Mouse (Mus musculus) liver, embryonic 12.5 days (tissue): ENCODE data around the gene Hcfc2. TPM values are rescaled to one million over a fixed set of nuclear protein-coding genes. Genes with fewer than 3 reads are reported as not detected.

ENCODE experiments used
- ATAC-seq: fragments of 200-750 bp; cut with Nextera tagmentation; 2 replicates; pipeline ENCODE4 v1.8.0; 2017; ENCODE audit warnings: moderate number of reproducible peaks, mild to moderate bottlenecking, moderate library complexity
- H3K27ac ChIP-seq: fragments of 300-500 bp; sonication (generic); 2 replicates; pipeline ENCODE4 v1.5.1; 2016; ENCODE audit warnings: mild to moderate bottlenecking
- H3K27me3 ChIP-seq: fragments of 300-500 bp; sonication (generic); replicated peaks from 2 replicates; pipeline ENCODE4 v1.6.1; 2016; ENCODE audit warnings: mild to moderate bottlenecking, moderate library complexity
- H3K36me3 ChIP-seq: fragments of 300-500 bp; sonication (generic); 2 replicates; pipeline ENCODE4 v1.6.1; 2016; ENCODE audit warnings: mild to moderate bottlenecking, moderate library complexity
- H3K4me1 ChIP-seq: fragments of 300-500 bp; sonication (generic); 2 replicates; pipeline ENCODE4 v1.6.1; 2016
- H3K4me2 ChIP-seq: fragments of 300-500 bp; sonication (generic); 2 replicates; pipeline ENCODE4 v1.6.1; 2016; ENCODE audit warnings: mild to moderate bottlenecking, moderate library complexity
- H3K4me3 ChIP-seq: fragments of 300-500 bp; sonication (generic); 2 replicates; pipeline ENCODE4 v1.5.1; 2016; ENCODE audit warnings: mild to moderate bottlenecking, moderate library complexity
- H3K9ac ChIP-seq: fragments of 300-500 bp; sonication (generic); 2 replicates; pipeline ENCODE4 v1.6.1; 2016; ENCODE audit warnings: mild to moderate bottlenecking, moderate library complexity
- H3K9me3 ChIP-seq: fragments of 300-500 bp; sonication (generic); replicated peaks from 2 replicates; pipeline ENCODE4 v1.6.1; 2016; ENCODE audit warnings: mild to moderate bottlenecking, moderate library complexity
- WGBS: fragments of 180-500 bp; shearing (Covaris S2); methylation state at CpG from one replicate; pipeline ENCODE4 v1.1.7; 2016; ENCODE audit not compliant: insufficient replicate concordance; 5-methylcytosine and 5-hydroxymethylcytosine counted together
- polyA plus RNA-seq: library from polyadenylated mRNA; unstranded; fragments of >200 nt; fragmentation: Nextera tagmentation; extraction: Ambion mirVana; gene quantifications from 2 replicates; pipeline ENCODE4 v1.2.1, GENCODE M21; 2016

Hcfc2 gene
- polyA plus RNA-seq, 1 experiment from 2014 or later: 20.2 TPM

DNA sequence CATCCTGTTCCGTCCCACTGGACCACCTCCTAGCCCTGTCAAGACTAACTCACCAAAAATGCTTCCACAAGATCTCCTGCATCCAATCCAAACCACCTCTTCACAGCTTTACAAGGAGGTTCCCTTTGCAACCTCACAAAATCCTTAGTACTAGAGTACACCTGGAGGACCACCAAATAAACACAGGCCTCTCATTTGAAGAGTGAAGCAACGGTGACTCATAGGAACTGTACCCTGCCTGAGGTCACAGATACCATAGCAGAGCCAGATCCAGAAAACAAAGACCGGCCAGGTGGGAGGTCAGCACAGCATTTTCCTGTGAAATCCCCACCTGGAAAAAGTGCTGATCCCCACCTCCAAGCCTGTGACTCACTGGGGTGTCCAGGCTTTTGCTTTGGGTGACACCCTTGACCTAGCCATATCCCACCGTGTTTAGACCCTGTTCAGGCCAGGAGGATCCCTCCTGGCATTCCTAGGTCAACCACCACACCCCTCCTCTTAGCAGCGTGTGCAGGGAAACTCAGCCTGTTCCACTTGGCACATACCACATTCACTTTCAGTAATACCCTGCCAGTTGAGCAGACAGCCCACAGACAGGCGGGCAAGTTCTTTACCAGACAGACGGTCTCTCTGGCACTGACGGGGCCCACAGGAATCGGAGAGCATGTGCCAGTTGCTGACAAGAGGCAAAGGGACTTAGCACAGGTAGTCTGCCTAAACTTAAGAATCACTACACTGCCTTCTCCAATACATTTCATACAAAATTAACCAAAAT is 65.3 kb downstream of the Hcfc2 start:
- ATAC-seq: no peak
- Histone ChIP-seq H3K27ac (no peak overlapping the region), H3K9me3 (no peaks in the 10 kb centered on the region), H3K4me2 (peak overlapping the region; percentile 13; the same call in 1 of the 2 replicates), H3K4me3 (no peak overlapping the region), H3K9ac (peak overlapping the region; percentile 10; the same call in 1 of the 2 replicates), H3K4me1 (peaks cover 64% of the 10 kb centered on the region), H3K36me3 (peaks cover 54% of the 10 kb centered on the region), H3K27me3 (no peaks in the 10 kb centered on the region)
- 87% methylated on average over 9 of the region's 9 CpGs for WGBS

- peak; percentile 9; the same call in 1 of the 2 replicates for ATAC-seq
Observed at GRCm38 (mm10) chr10:82762756-82763681, 67.1 kb downstream of the Hcfc2 start.

DNA sequence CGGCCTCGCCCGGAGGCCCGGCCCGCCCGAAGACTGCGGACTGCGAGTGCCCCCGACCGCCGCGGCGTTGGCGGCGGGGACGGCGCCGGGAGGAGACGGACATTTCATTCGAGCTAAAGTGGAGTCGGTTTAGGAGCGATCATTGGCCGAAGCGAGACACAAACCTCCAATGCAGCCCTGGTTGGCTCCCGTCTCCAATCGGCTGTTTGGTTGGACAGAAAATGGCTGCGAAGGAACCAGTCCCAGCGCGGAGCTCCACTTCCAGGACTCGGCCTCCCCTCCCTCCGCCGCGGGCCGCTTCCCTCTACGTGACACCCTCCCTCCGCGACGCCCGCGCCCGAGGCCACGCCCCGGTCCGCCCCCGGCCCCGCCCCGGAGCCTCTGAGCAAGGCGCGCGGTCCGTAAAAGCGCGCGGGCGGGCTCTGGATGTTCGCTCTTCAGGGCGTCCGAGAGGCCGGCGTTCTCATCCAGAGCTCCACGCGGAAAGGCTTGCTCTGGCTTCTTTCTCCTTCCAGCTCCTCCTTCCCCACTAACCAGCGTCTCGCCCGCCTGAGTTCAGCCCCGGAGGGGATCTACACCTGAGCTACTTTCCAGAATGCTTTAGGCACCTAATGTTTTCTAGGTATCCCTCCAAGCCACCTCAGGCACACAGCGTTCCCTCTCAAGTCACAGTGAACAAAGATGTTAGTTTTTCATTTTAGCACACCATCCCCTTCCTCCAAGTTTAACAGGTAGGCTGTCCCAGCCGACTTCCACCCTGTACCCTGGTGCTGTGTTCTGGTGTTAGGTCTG is 68.1 kb downstream of the Hcfc2 start, which contains the start of gene Nfyb:
Gene Nfyb, minus strand, starts transcription at position 305 of the 792 bp plus-strand sequence.
- peak within 1 kb of the TSS; percentile 97 for H3K4me3 ChIP-seq
- under 1% methylated on average over 67 of the region's 68 CpGs for whole genome bisulfite sequencing
- ATAC-seq: peak; percentile 96

More at GRCm38 (mm10) chr10:82762756-82763681, 67.1 kb downstream of the Hcfc2 start:
- H3K36me3 ChIP-seq: peaks cover 36% of the 10 kb centered on the region
- no peaks in the 10 kb centered on the region for H3K9me3 ChIP-seq
- H3K4me3 ChIP-seq: peak overlapping the region; percentile 97
- peak overlapping the region; percentile 84 for H3K4me2 ChIP-seq
- peak overlapping the region; percentile 100 for H3K9ac ChIP-seq
- WGBS: 1% methylated on average over 45 of the region's 48 CpGs
- H3K4me1 ChIP-seq: peaks cover 52% of the 10 kb centered on the region
- H3K27me3 ChIP-seq: no peaks in the 10 kb centered on the region
- peak overlapping the region; percentile 100 for H3K27ac ChIP-seq

DNA sequence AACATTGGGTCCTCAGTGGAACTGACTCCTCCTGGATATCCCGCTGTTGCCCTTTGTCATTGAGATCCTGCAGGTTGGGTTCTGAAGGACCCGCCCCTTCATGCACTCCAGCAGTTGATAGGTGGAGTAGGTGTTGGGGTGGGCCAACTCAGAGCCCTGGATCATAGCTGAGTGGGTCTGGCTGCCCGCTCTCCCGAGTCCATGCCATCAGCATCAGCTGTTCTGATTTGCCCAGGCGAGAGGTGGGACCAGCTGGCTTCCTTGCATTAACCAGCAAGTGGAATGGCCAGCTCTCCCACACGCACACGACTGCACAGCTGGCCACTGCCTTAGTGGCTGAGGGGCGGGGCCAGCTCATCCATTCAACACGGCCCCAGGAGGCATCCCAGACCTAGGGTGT is 72.9 kb downstream of the Hcfc2 start:
- H3K36me3 ChIP-seq: no peaks in the 10 kb centered on the region
- WGBS: 36% methylated on average over 9 of the region's 9 CpGs
- no peak for ATAC-seq
- H3K4me2 ChIP-seq: no peak overlapping the region
- no peak overlapping the region for H3K4me3 ChIP-seq
- H3K9ac ChIP-seq: no peak overlapping the region
- no peaks in the 10 kb centered on the region for H3K9me3 ChIP-seq
- peaks cover 12% of the 10 kb centered on the region for H3K27me3 ChIP-seq
- H3K27ac ChIP-seq: no peak overlapping the region
- H3K4me1 ChIP-seq: peaks cover 9% of the 10 kb centered on the region

More for the DNA sequence above, 68.1 kb downstream of the Hcfc2 start, which contains the start of gene Nfyb:
- Histone ChIP-seq H3K9ac (peak within 1 kb of the TSS; percentile 100), H3K4me1 (peaks cover 42% of the 10 kb centered on the region), H3K9me3 (no peaks in the 10 kb centered on the region), H3K27me3 (peaks cover under 1% of the 10 kb centered on the region), H3K4me2 (peak within 1 kb of the TSS; percentile 84), H3K36me3 (peaks cover 26% of the 10 kb centered on the region), H3K27ac (peak within 1 kb of the TSS; percentile 100)

GRCm38 (mm10) chr10:82770713-82771112 is 74.8 kb downstream of the Hcfc2 start:
- WGBS: 49% methylated on average over 2 of the region's 2 CpGs
- Histone ChIP-seq H3K4me3 (no peak overlapping the region), H3K9ac (no peak overlapping the region), H3K4me2 (no peak overlapping the region), H3K4me1 (no peaks in the 10 kb centered on the region), H3K36me3 (no peaks in the 10 kb centered on the region), H3K27ac (no peak overlapping the region), H3K27me3 (peaks cover 17% of the 10 kb centered on the region), H3K9me3 (no peaks in the 10 kb centered on the region)
- no peak for ATAC-seq

- WGBS: 71% methylated on average over 9 of the region's 9 CpGs
- no peak overlapping the region for H3K4me2 ChIP-seq
- H3K4me3 ChIP-seq: no peak overlapping the region
- H3K4me1 ChIP-seq: peaks cover 7% of the 10 kb centered on the region
- no peak overlapping the region for H3K27ac ChIP-seq
- no peaks in the 10 kb centered on the region for H3K36me3 ChIP-seq
- ATAC-seq: no peak
- peaks cover 25% of the 10 kb centered on the region for H3K27me3 ChIP-seq
- no peaks in the 10 kb centered on the region for H3K9me3 ChIP-seq
- no peak overlapping the region for H3K9ac ChIP-seq
Observed at GRCm38 (mm10) chr10:82771595-82772170, 75.7 kb downstream of the Hcfc2 start.

GRCm38 (mm10) chr10:82774841-82775240 is 78.9 kb downstream of the Hcfc2 start:
- Histone ChIP-seq H3K27ac (no peak overlapping the region), H3K9ac (no peak overlapping the region), H3K4me2 (no peak overlapping the region), H3K9me3 (no peaks in the 10 kb centered on the region), H3K4me1 (peaks cover 38% of the 10 kb centered on the region), H3K36me3 (no peaks in the 10 kb centered on the region), H3K4me3 (no peak overlapping the region), H3K27me3 (peaks cover 17% of the 10 kb centered on the region)
- no peak for ATAC-seq
- 80% methylated on average over 5 of the region's 5 CpGs for WGBS

GRCm38 (mm10) chr10:82777075-82777474 is 81.1 kb downstream of the Hcfc2 start:
- 0 out of 2 replicates have a peak overlapping the region, but pooled peaks have one; percentile 45 for H3K27ac ChIP-seq
- ATAC-seq: peak; percentile 83
- H3K9ac ChIP-seq: no peak overlapping the region
- H3K4me1 ChIP-seq: peaks cover 51% of the 10 kb centered on the region
- H3K4me3 ChIP-seq: no peak overlapping the region
- no peak overlapping the region for H3K4me2 ChIP-seq
- peaks cover 17% of the 10 kb centered on the region for H3K27me3 ChIP-seq
- no peaks in the 10 kb centered on the region for H3K9me3 ChIP-seq
- no peaks in the 10 kb centered on the region for H3K36me3 ChIP-seq
- 25% methylated on average over 2 of the region's 2 CpGs for WGBS

DNA sequence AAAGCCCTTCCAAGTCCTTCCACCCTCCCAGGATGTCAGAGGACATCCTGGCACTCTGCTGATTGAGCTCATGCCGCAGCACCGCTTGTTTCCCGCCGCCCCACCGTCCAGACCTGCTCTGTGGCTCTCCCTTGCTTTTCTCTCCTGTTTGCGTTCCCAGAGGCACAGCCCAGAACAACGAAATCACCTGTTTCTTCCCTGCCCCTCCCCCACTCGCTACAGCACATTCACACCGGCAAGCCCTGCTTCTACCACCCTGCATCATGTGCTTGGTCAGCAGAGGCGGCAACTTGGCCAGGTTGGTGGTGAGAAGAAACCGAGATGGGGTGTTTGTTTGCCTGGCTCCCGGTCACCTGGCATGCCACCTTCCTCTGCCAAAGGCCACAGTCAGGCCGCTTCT is 81.9 kb downstream of the Hcfc2 start:
- 0 out of 2 replicates have a peak, but pooled peaks have one; percentile 6 for ATAC-seq
- H3K4me2 ChIP-seq: peak overlapping the region; percentile 18; the same call in 1 of the 2 replicates
- no peak overlapping the region for H3K4me3 ChIP-seq

DNA sequence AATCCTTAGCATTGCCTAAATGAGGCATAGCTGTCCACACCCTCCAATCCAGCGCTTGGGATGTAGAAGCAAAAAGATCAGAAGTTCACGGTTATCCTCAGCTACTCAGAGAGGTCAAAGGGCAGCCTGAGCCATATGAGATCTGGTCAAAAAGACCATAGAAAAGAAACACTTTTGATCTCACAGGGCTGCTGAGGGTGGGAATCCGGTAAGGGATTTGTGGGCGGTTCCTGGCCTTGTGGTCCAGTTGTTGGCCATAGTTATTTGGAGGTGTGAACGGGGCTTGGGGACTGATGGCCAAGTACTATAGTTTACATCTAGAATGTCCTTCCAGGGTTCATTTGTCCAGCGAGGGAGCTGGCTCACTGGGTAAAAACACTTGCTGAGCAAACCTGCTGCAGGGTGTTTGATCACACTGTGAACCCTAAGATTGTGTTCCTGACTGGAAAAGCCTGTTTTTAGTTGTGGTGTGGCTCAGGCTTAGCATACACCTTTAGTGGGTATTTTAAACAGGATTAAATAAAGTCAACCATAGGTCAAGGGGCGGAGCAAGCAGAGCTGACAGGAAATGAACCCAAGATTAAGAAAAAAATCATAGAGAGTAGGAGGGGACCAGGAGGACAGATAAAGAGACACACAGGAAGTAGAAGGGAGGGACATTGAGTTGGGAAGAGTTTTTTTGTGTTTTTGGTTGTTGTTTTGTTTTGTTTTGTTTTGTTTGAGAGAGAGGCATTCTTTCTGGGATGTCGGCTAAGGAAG is 83.0 kb downstream of the Hcfc2 start:
- H3K27ac ChIP-seq: no peak overlapping the region
- no peak for ATAC-seq
- H3K4me3 ChIP-seq: no peak overlapping the region

More for the DNA sequence above, 81.9 kb downstream of the Hcfc2 start:
- Histone ChIP-seq H3K9me3 (no peaks in the 10 kb centered on the region), H3K4me1 (peaks cover 54% of the 10 kb centered on the region), H3K36me3 (no peaks in the 10 kb centered on the region), H3K9ac (no peak overlapping the region), H3K27me3 (peaks cover 12% of the 10 kb centered on the region), H3K27ac (0 out of 2 replicates have a peak overlapping the region, but pooled peaks have one; percentile 20)
- WGBS: 36% methylated on average over 13 of the region's 13 CpGs

More for the DNA sequence above, 83.0 kb downstream of the Hcfc2 start:
- Histone ChIP-seq H3K9ac (no peak overlapping the region), H3K4me2 (no peak overlapping the region), H3K27me3 (peaks cover 17% of the 10 kb centered on the region), H3K4me1 (peaks cover 54% of the 10 kb centered on the region), H3K36me3 (no peaks in the 10 kb centered on the region), H3K9me3 (no peaks in the 10 kb centered on the region)
- WGBS: 75% methylated on average over 8 of the region's 8 CpGs
